Mouse (Mus musculus): ENCODE results near the gene Gtpbp8. TPM values are rescaled to one million over a fixed set of nuclear protein-coding genes. Genes with fewer than 3 reads are reported as not detected.

The Gtpbp8 gene
- polyA plus RNA-seq, 2 experiments: 12.5 to 27.2 TPM

- WGBS: 59% methylated on average over 5 of the region's 5 CpGs
- ATAC-seq (ENCODE audit: low FRiP score, low read depth) (no peak), DNase-seq (ENCODE audit: low spot score) (no peak)
- Histone ChIP-seq H3K27me3 (ENCODE audit: control insufficient read depth, insufficient read depth, low read length) (no peaks in the 10 kb centered on the region), H3K4me1 (ENCODE audit: control insufficient read depth, insufficient read depth, low read length) (peaks cover 35% of the 10 kb centered on the region), H3K9ac (ENCODE audit: low read depth, low read length, severe bottlenecking) (no peak overlapping the region), H3K9me3 (ENCODE audit: control insufficient read depth, low read length) (no peaks in the 10 kb centered on the region), H3K4me3 (replicated peaks; ENCODE audit: low read length) (no peak overlapping the region), H3K4me2 (replicated peaks; ENCODE audit: low read depth, low read length, severe bottlenecking) (no peak overlapping the region), H3K27ac (replicated peaks; ENCODE audit: low read depth, low read length) (peak overlapping the region; percentile 33; the same call in 1 of the 2 replicates), H3K36me3 (ENCODE audit: control insufficient read depth, insufficient read depth, low read length) (no peaks in the 10 kb centered on the region)
- TF ChIP-seq POLR2A (IDR thresholded peaks at IDR 0.05; ENCODE audit: borderline replicate concordance, extremely low read depth, insufficient read depth, insufficient read length): no peak
These were observed 43.9 kb downstream of the Gtpbp8 start for GRCm38 (mm10) chr16:44702272-44702671.

- Histone ChIP-seq H3K4me1 (ENCODE audit: control insufficient read depth, insufficient read depth, low read length) (peaks cover 45% of the 10 kb centered on the region), H3K27me3 (ENCODE audit: control insufficient read depth, insufficient read depth, low read length) (no peaks in the 10 kb centered on the region), H3K4me2 (replicated peaks; ENCODE audit: low read depth, low read length, severe bottlenecking) (no peak overlapping the region), H3K9me3 (ENCODE audit: control insufficient read depth, low read length) (no peaks in the 10 kb centered on the region), H3K27ac (replicated peaks; ENCODE audit: low read depth, low read length) (no peak overlapping the region), H3K9ac (ENCODE audit: low read depth, low read length, severe bottlenecking) (no peak overlapping the region), H3K4me3 (replicated peaks; ENCODE audit: low read length) (no peak overlapping the region), H3K36me3 (ENCODE audit: control insufficient read depth, insufficient read depth, low read length) (no peaks in the 10 kb centered on the region)
- 83% methylated on average over 3 of the region's 3 CpGs for WGBS
- TF ChIP-seq POLR2A (IDR thresholded peaks at IDR 0.05; ENCODE audit: borderline replicate concordance, extremely low read depth, insufficient read depth, insufficient read length): no peak
- no peak for ATAC-seq (ENCODE audit: low FRiP score, low read depth)
- DNase-seq (ENCODE audit: low spot score): no peak
These were observed 45.0 kb downstream of the Gtpbp8 start for GRCm38 (mm10) chr16:44701155-44701554.

GRCm38 (mm10) chr16:44697473-44698205 is 48.5 kb downstream of the Gtpbp8 start:
- peak; percentile 74 for DNase-seq (ENCODE audit: low spot score)
- Histone ChIP-seq H3K4me3 (replicated peaks; ENCODE audit: low read length) (no peak overlapping the region), H3K27ac (replicated peaks; ENCODE audit: low read depth, low read length) (peak overlapping the region; percentile 71), H3K4me1 (ENCODE audit: control insufficient read depth, insufficient read depth, low read length) (peaks cover 37% of the 10 kb centered on the region), H3K36me3 (ENCODE audit: control insufficient read depth, insufficient read depth, low read length) (no peaks in the 10 kb centered on the region), H3K9ac (ENCODE audit: low read depth, low read length, severe bottlenecking) (no peak overlapping the region), H3K27me3 (ENCODE audit: control insufficient read depth, insufficient read depth, low read length) (no peaks in the 10 kb centered on the region), H3K4me2 (replicated peaks; ENCODE audit: low read depth, low read length, severe bottlenecking) (no peak overlapping the region), H3K9me3 (ENCODE audit: control insufficient read depth, low read length) (no peaks in the 10 kb centered on the region)
- peak; percentile 21; the same call in 1 of the 2 replicates for ATAC-seq (ENCODE audit: low FRiP score, low read depth)
- whole genome bisulfite sequencing: 50% methylated on average over 5 of the region's 5 CpGs
- TF ChIP-seq POLR2A (IDR thresholded peaks at IDR 0.05; ENCODE audit: borderline replicate concordance, extremely low read depth, insufficient read depth, insufficient read length): no peak

- Histone ChIP-seq H3K9me3 (ENCODE audit: control insufficient read depth, low read length) (no peaks in the 10 kb centered on the region), H3K36me3 (ENCODE audit: control insufficient read depth, insufficient read depth, low read length) (no peaks in the 10 kb centered on the region), H3K27me3 (ENCODE audit: control insufficient read depth, insufficient read depth, low read length) (no peaks in the 10 kb centered on the region), H3K4me2 (replicated peaks; ENCODE audit: low read depth, low read length, severe bottlenecking) (no peak overlapping the region; the same call in 1 of the 2 replicates), H3K9ac (ENCODE audit: low read depth, low read length, severe bottlenecking) (no peak overlapping the region), H3K4me3 (replicated peaks; ENCODE audit: low read length) (no peak overlapping the region), H3K27ac (replicated peaks; ENCODE audit: low read depth, low read length) (peak overlapping the region; percentile 71), H3K4me1 (ENCODE audit: control insufficient read depth, insufficient read depth, low read length) (peaks cover 34% of the 10 kb centered on the region)
- 16% methylated on average over 12 of the region's 12 CpGs for WGBS
- peak; percentile 95 for ATAC-seq (ENCODE audit: low FRiP score, low read depth)
- no peak for TF ChIP-seq POLR2A (IDR thresholded peaks at IDR 0.05; ENCODE audit: borderline replicate concordance, extremely low read depth, insufficient read depth, insufficient read length)
- peak; percentile 94 for DNase-seq (ENCODE audit: low spot score)
These were observed 50.1 kb downstream of the Gtpbp8 start for GRCm38 (mm10) chr16:44695859-44696620.

GRCm38 (mm10) chr16:44695214-44695858 is 50.8 kb downstream of the Gtpbp8 start:
- H3K4me2 ChIP-seq (replicated peaks; ENCODE audit: low read depth, low read length, severe bottlenecking): no peak overlapping the region
- no peak overlapping the region for H3K9ac ChIP-seq (ENCODE audit: low read depth, low read length, severe bottlenecking)
- peaks cover 34% of the 10 kb centered on the region for H3K4me1 ChIP-seq (ENCODE audit: control insufficient read depth, insufficient read depth, low read length)
- no peak overlapping the region for H3K4me3 ChIP-seq (replicated peaks; ENCODE audit: low read length)
- DNase-seq (ENCODE audit: low spot score): peak; percentile 65
- no peaks in the 10 kb centered on the region for H3K27me3 ChIP-seq (ENCODE audit: control insufficient read depth, insufficient read depth, low read length)
- no peaks in the 10 kb centered on the region for H3K9me3 ChIP-seq (ENCODE audit: control insufficient read depth, low read length)
- WGBS: 62% methylated on average over 8 of the region's 8 CpGs
- no peak for TF ChIP-seq POLR2A (IDR thresholded peaks at IDR 0.05; ENCODE audit: borderline replicate concordance, extremely low read depth, insufficient read depth, insufficient read length)
- H3K36me3 ChIP-seq (ENCODE audit: control insufficient read depth, insufficient read depth, low read length): no peaks in the 10 kb centered on the region
- peak overlapping the region; percentile 71 for H3K27ac ChIP-seq (replicated peaks; ENCODE audit: low read depth, low read length)
- ATAC-seq (ENCODE audit: low FRiP score, low read depth): peak; percentile 44

Measured in limb, embryonic 14.5 days (tissue).